Mouse (Mus musculus): ENCODE measurements at regions not wholly inside any gene's neighbourhood (a gene's known extent, or its start where the extent isn't known, plus 50 kb on each side); places are given as distances from the start of the nearest gene placed in this dataset.
A peak's percentile ranks its signal among the peaks of the same experiment; 100 is the strongest.

- DNase-seq, result no peak
Observed at GRCm38 (mm10) chr5:116766261-116766660, 174.6 kb upstream of the Srrm4 start.

- no peak for DNase-seq
Observed at GRCm38 (mm10) chr5:116761323-116761722, 169.7 kb upstream of the Srrm4 start.

GRCm38 (mm10) chr5:116758687-116759086, 167.1 kb upstream of the Srrm4 start:
- no peak for DNase-seq

- DNase-seq, result no peak
Observed at GRCm38 (mm10) chr5:116752941-116753340, 161.3 kb upstream of the Srrm4 start.

- no peak for DNase-seq
Observed at GRCm38 (mm10) chr5:116752096-116752495, 160.5 kb upstream of the Srrm4 start.

- no peak for DNase-seq
Observed at GRCm38 (mm10) chr5:116745776-116746175, 154.2 kb upstream of the Srrm4 start.

GRCm38 (mm10) chr5:116744389-116744788, 152.8 kb upstream of the Srrm4 start:
- peak; percentile 72 for DNase-seq

- no peak for DNase-seq
Observed at GRCm38 (mm10) chr5:116735622-116736021, 144.0 kb upstream of the Srrm4 start.

- DNase-seq, result no peak
Observed at GRCm38 (mm10) chr5:116731509-116731908, 139.9 kb upstream of the Srrm4 start.

- no peak for DNase-seq
Observed at GRCm38 (mm10) chr5:116719200-116719599, 127.6 kb upstream of the Srrm4 start.

GRCm38 (mm10) chr5:116714256-116714655, 122.6 kb upstream of the Srrm4 start:
- peak; percentile 1 for DNase-seq

- no peak for DNase-seq
Observed at GRCm38 (mm10) chr5:116712056-116712455, 120.4 kb upstream of the Srrm4 start.

- DNase-seq, result no peak
Observed at GRCm38 (mm10) chr5:116708505-116708904, 116.9 kb upstream of the Srrm4 start.

GRCm38 (mm10) chr5:116662466-116662865, 70.8 kb upstream of the Srrm4 start:
- DNase-seq, result no peak

GRCm38 (mm10) chr5:116661851-116662250, 70.2 kb upstream of the Srrm4 start:
- DNase-seq, result no peak

- DNase-seq, result no peak
Observed at GRCm38 (mm10) chr5:116654486-116655420, 63.1 kb upstream of the Srrm4 start.

Data from adrenal gland, postnatal 25 days (tissue).